Mouse (Mus musculus) cerebellum, adult 2 months (tissue): ENCODE measurements around the gene Spp1.

Experiments
- CTCF ChIP-seq: fragments of 200-500 bp; IDR thresholded peaks from 2 replicates; pipeline ENCODE4 v1.5.1; 2011; ENCODE audit warnings: low read depth, mild to moderate bottlenecking, control low read depth, low read length, moderate library complexity, borderline replicate concordance; ENCODE audit not compliant: insufficient read depth
- POLR2A ChIP-seq: fragments of 200-500 bp; IDR thresholded peaks from 2 replicates; pipeline ENCODE4 v1.6.1; 2011; ENCODE audit warnings: low read length, control low read depth, borderline replicate concordance; ENCODE audit not compliant: insufficient read depth

- no peak for TF ChIP-seq POLR2A
- no peak for TF ChIP-seq CTCF
These were observed 49.4 kb upstream of the Spp1 start for GRCm38 (mm10) chr5:104385521-104385920.
